Mouse (Mus musculus) macrophage (primary cell): Measurements from ENCODE around the gene Pkdcc. TPM values are rescaled to one million over a fixed set of nuclear protein-coding genes. Genes with fewer than 3 reads are reported as not detected.
A peak's percentile ranks its signal among the peaks of the same experiment; 100 is the strongest.

Experiments used
- H3K27ac ChIP-seq: fragments of 350-480 bp; formaldehyde crosslinking; 2 replicates; pipeline ENCODE4 v1.9.0; 2021
- H3K36me3 ChIP-seq: fragments of 350-480 bp; formaldehyde crosslinking; 2 replicates; pipeline ENCODE4 v1.9.0; 2021; ENCODE audit errors: inconsistent target
- H3K4me3 ChIP-seq: fragments of 350-480 bp; formaldehyde crosslinking; 2 replicates; pipeline ENCODE4 v1.9.0; 2021; ENCODE audit errors: inconsistent target
- H3K79me2 ChIP-seq: fragments of 350-480 bp; formaldehyde crosslinking; 2 replicates; pipeline ENCODE4 v1.9.0; 2021; ENCODE audit errors: inconsistent target
- WGBS: methylation state at CpG from one replicate; pipeline ENCODE4 v1.1.7; 2026; ENCODE audit warnings: inconsistent platforms; ENCODE audit not compliant: missing documents; 5-methylcytosine and 5-hydroxymethylcytosine counted together
- polyA plus RNA-seq: library from polyadenylated mRNA; stranded (reverse); fragments of 250-400 nt; gene quantifications from 3 replicates; pipeline ENCODE4 v1.2.4, GENCODE M21; 2018; ENCODE audit warnings: inconsistent platforms

Pkdcc gene
- polyA plus RNA-seq, 1 experiment from 2014 or later: 4.4 TPM

DNA sequence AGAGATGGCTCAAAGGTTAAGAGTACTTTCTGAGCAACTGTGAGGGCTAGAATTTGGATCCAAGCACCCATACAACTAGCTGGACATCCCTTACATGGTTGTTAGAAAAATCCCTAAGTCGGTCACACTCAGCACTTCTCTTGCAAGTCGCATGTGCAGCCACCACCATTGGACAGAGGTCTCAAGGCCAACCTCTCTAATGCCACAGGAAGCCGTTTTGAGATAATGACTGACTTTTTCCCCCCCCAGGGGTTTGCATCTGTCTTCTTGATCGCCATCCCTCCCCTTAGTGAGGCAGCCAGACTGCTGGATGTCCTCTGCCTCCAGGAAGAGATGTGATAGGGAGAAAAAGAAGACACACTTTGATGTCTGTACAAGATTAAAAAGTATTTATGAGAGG lies 32.1 kb downstream of the Pkdcc start:
- WGBS: 64% methylated on average over 4 of the region's 4 CpGs
- Histone ChIP-seq H3K36me3 (no peaks in the 10 kb centered on the region), H3K79me2 (no peaks in the 10 kb centered on the region), H3K4me3 (no peak overlapping the region), H3K27ac (no peak overlapping the region)

DNA sequence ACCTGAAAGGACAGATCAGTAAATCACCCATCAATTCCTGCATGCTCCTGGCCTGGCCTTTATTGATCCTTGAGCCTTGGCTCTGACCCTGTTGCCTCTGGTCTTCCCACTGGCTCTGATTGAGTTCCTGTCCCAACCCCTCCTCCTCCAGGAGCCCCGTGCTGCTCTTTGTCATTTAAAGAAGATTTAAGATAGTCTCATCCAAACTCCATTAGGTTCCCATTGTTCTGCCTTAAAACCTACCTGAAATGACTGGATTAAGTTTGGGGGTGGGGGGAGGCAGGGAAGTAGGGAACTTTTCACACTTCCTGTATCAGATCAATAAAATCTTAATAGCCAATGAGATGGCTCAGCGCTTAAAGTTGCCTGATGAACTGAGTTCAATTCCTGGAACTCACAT lies 33.4 kb downstream of the Pkdcc start:
- Histone ChIP-seq H3K4me3 (no peak overlapping the region), H3K36me3 (no peaks in the 10 kb centered on the region), H3K79me2 (no peaks in the 10 kb centered on the region), H3K27ac (no peak overlapping the region)
- 76% methylated on average over 2 of the region's 2 CpGs for WGBS

DNA sequence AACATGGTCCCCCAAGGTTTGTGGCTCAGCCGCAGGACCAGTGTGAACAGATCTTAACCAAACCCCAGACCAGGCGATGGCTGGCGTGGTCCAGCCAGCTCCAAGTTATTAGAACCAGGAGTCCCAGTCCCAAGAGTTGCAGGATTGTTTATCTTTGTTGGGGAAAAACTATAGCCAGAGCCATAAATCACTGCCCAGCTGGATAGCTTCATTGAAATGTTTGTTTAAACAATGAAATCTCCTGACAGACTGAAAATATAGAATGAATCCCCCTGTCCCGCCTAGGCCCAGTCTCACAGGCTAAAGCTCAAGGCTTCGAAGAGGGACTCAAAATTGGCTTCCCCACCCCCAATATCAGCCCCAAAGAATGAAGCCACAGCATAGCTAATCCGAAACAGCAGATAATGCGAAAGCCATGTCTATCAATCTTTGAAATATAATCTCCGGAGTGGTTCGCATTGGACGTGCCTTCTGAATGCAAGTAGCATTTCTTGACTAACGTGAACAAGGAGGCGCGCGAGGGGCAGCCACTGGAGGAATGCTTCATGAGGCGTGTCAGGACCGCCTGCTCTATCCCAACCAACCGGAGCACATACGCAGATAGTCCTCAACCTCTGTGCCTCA lies 35.9 kb downstream of the Pkdcc start:
- H3K36me3 ChIP-seq: no peaks in the 10 kb centered on the region
- H3K79me2 ChIP-seq: no peaks in the 10 kb centered on the region
- H3K27ac ChIP-seq: no peak overlapping the region
- 91% methylated on average over 18 of the region's 18 CpGs for WGBS
- no peak overlapping the region for H3K4me3 ChIP-seq

DNA sequence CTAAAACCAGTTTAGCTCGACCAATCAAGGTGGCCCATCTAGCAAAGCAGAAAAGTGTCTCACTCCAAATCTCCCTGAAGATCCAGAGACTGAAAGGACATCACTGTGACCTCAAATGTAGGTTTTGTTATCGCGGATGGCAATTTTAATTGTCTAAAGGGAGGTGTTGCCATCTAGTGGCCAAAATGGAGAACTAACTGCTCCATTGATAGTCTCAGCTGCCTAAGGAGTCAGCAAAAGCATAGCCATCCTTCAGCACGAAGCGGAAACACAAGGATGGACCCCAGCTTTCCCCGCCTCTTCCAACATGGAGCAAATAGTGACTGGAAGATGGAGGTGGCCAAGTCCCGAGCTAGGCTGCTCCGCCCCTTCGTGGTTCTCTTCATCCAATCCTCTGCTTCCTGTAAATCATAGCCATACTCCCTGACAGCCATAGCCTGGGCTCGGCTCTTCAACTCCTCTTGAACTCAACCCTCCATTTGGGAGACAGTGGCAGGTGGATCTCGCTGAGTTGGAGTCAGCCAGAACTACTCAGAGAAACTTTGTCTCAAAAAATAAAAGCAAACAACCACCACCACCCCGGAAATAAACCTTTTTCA lies 38.1 kb downstream of the Pkdcc start:
- no peak overlapping the region for H3K4me3 ChIP-seq
- no peaks in the 10 kb centered on the region for H3K36me3 ChIP-seq
- 29% methylated on average over 12 of the region's 12 CpGs for WGBS
- H3K27ac ChIP-seq: no peak overlapping the region
- no peaks in the 10 kb centered on the region for H3K79me2 ChIP-seq

DNA sequence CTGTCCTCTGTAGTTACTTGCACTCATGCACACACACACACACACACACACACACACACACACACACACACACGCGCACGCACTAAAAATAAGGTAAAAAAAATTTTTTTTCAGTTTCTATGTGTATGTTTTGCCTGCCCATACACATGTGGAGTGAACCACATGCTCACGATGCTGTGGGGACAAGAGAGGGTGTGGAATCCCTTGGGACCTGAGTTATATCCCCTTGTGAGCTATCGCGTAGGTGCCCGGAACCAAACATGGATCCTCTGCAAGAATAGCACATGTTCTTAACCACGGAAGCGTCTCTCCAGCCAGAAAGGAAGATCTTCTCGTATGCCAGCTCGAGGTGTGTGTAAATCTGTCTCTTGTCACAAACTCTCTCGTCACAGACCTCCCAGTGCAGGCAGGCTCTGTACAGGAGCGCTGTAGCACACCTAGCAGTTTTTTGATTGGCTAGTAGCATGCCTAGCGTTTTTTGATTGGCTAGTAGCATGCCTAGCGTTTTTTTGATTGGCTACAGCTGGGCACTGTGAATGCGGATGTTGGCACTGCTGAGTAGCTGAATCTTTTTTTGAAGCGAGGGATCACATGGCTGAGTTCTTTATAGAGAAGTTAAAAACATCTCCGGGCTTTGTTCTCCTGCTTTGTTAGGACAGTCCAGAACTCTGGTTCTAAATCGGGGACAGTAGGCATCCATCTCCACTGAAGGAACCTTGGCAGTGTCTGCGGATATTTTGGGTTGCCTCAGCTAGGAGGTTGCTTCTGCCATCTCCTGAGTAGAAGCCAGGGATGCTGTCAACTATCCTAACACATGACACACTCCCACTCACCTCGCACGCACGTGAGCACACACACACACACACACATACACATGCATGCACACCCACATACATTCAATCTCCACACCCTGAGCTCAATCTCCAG lies 52.4 kb downstream of the Pkdcc start:
- Histone ChIP-seq H3K36me3 (no peaks in the 10 kb centered on the region), H3K27ac (peak overlapping the region; percentile 65), H3K4me3 (peak overlapping the region; percentile 20; the same call in 1 of the 2 replicates), H3K79me2 (no peaks in the 10 kb centered on the region)
- WGBS: 19% methylated on average over 23 of the region's 23 CpGs

DNA sequence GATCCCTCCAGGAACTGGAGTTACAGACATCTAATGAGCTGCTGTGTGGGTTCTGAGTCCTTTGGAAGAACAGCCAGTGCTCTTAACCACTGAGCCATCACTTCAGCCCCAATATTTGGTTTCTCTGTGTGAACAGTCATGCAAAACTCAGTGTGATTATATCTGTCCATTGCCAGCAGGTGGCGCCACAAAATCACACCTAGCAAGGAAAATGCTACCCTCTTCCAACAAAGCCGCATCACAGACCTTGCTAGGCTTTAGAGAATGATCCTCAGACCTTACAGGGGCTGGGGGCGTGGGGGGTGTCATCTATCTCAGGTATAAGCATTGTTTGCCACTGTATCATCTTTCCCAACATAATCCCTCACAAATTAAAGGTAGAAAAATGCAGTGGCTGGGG lies 56.4 kb downstream of the Pkdcc start:
- H3K4me3 ChIP-seq: no peak overlapping the region
- 3% methylated on average over 3 of the region's 3 CpGs for WGBS
- no peak overlapping the region for H3K27ac ChIP-seq
- no peaks in the 10 kb centered on the region for H3K36me3 ChIP-seq
- no peaks in the 10 kb centered on the region for H3K79me2 ChIP-seq

DNA sequence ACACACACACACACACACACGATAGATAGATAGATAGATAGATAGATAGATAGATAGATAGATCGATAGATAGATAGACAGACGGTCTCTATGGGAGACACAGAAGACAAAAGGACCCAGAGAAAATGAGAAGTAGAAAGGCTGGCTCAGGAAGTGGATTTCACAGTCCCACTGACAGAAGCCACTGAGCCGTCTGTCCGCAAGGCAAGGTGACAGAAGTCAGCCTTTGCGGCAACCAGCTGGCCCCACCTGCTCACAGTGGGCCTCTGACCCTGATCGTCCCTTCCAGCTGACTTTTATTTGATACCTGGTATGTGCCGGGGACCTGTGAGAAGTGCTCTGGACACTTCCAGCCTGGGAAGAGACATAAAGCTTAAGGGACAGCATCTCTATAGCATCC lies 57.5 kb downstream of the Pkdcc start:
- Histone ChIP-seq H3K79me2 (no peaks in the 10 kb centered on the region), H3K4me3 (no peak overlapping the region), H3K27ac (no peak overlapping the region), H3K36me3 (no peaks in the 10 kb centered on the region)
- 28% methylated on average over 8 of the region's 8 CpGs for WGBS

DNA sequence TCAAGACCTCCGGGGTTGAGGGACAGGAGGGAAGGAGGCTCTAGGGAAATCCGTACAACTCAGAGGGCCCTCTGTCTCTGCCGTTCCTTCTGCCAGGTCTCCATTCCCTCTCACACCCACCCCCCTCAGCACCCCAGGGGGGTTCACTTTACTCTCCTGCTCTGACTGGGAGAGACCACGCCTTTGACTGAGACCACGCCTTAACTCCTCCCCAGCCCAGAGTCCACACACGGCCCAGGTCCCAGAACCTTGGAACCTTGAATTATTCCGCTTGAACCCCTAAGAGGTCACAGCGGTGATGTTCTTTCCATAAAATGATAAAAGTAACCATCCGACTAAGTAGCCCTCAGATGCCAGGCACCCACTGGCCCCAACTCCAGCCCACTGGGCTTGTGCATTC lies 58.5 kb downstream of the Pkdcc start:
- Histone ChIP-seq H3K27ac (peak overlapping the region; percentile 61), H3K4me3 (no peak overlapping the region), H3K36me3 (no peaks in the 10 kb centered on the region), H3K79me2 (no peaks in the 10 kb centered on the region)
- 56% methylated on average over 9 of the region's 9 CpGs for WGBS

DNA sequence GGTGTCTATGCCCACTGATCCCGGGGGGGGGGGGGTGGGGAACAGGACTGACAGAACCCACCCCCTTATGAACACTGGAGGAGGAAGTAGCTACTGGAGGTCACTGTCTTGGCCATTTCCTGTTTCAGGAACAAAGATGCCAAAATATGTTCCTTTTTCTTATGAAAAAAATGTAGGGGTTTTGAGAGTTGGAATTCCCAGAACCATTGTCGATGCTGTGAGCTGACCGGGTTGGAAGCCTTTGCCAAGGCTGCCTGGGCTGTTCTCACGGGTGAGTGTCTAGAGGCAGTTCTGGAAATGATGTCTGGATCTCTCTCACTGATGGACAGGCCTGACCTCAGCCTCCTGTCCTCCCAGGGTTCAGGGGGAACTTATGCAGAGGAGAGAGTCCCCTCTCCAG lies 59.0 kb downstream of the Pkdcc start:
- H3K4me3 ChIP-seq: no peak overlapping the region
- H3K36me3 ChIP-seq: no peaks in the 10 kb centered on the region
- peak overlapping the region; percentile 61 for H3K27ac ChIP-seq
- H3K79me2 ChIP-seq: no peaks in the 10 kb centered on the region
- WGBS: 5% methylated on average over 4 of the region's 4 CpGs

Other genes with a start within 250 kb of the Pkdcc start
- 12.7 to 14.7 TPM (median 12.8 TPM) in 3 replicates for gene Eml4, start 135.6 kb downstream of the Pkdcc start, polyA plus RNA-seq